Mouse (Mus musculus): ENCODE results near the gene Dgcr6.

DNA sequence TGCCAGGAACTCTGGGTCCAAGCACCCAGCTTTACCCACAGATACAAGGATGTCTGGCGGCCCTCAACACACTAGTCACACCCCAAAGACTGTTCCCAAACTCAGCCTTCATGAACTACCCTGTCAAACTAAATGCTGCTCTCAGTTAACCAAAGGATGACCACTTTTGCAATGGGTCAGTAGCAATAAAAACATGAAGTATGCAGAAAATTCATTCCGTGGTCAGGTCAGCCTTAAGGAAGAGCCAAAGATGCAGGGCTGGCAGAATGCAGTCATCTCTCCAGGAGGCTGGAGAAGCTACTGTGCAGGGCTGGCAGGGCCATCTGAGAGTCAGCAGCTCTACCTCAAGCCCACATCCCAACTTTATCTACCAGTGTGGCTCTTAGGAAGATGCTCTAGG is 26.6 kb downstream of the Dgcr6 start:
- TF ChIP-seq CTCF (IDR thresholded peaks at IDR 0.05; ENCODE audit: borderline replicate concordance, extremely low read depth, insufficient read depth, insufficient read length) (no peak), POLR2A (IDR thresholded peaks at IDR 0.05; ENCODE audit: borderline replicate concordance, extremely low read depth, insufficient read depth, insufficient read length, poor library complexity, severe bottlenecking) (no peak)
